Comparison of ENCODE assay signal across 9 mouse cellular contexts in genomic region chr1:131708338-131708737, GRCm38 (mm10). TPM values are rescaled to one million over a fixed set of nuclear protein-coding genes. Genes with fewer than 3 reads are reported as not detected.
DNase-seq lines count a peak whose midpoint lies in the region; ATAC-seq and TF ChIP-seq lines count a peak whose summit lies in the region.
"Had no signal": no experiment of that assay in that cellular context is flagged by ENCODE, and none has a peak within 500 bp of the region (broad histone marks: within the 10 kb centered on the region; RNA-seq: fewer than 3 reads in every experiment).

No protein-coding gene starts in this region.

- ATAC-seq in CD4-positive, CD25-positive, alpha-beta regulatory T cell, adult 4 months, result no peak
- no peak for ATAC-seq in liver, embryonic 12.5 days
- ATAC-seq in stomach, postnatal 0 days (ENCODE audit: low FRiP score, low TSS enrichment), result no peak

- no peaks in the 10 kb centered on the region for H3K79me2 ChIP-seq in liver, adult 2 months (ENCODE audit: control insufficient read depth, insufficient read depth, low read length)

- no peaks in the 10 kb centered on the region for H3K4me1 ChIP-seq in liver, adult 2 months (ENCODE audit: control insufficient read depth, insufficient read depth, low read length)
- H3K4me1 ChIP-seq in liver, embryonic 12.5 days, result no peaks in the 10 kb centered on the region
- H3K4me1 ChIP-seq in stomach, postnatal 0 days (replicated peaks; ENCODE audit: control insufficient read depth, insufficient read depth), result no peaks in the 10 kb centered on the region

- no peak overlapping the region for H3K27ac ChIP-seq in liver, adult 2 months (replicated peaks; ENCODE audit: insufficient read depth, low read depth, low read length)
- H3K27ac ChIP-seq in liver, embryonic 12.5 days, result no peak overlapping the region
- no peak overlapping the region for H3K27ac ChIP-seq in stomach, postnatal 0 days (replicated peaks)
- H3K27ac ChIP-seq: heart, embryonic 15.5 days had no signal

- no peak for TF ChIP-seq EP300 in stomach, postnatal 0 days (optimal IDR thresholded peaks at IDR 0.05)

- intact Hi-C loops in heart, postnatal 36 days (cut with DNase I), result loop anchor here (1.0 kb wide), 1 partner anchor 57 kb away; no protein-coding TSS in a partner anchor

- no peaks in the 10 kb centered on the region for H3K27me3 ChIP-seq in liver, adult 2 months (ENCODE audit: control insufficient read depth, insufficient read depth, low read length)
- no peaks in the 10 kb centered on the region; the same call in 1 of the 2 replicates for H3K27me3 ChIP-seq in liver, embryonic 12.5 days (replicated peaks)
- no peaks in the 10 kb centered on the region for H3K27me3 ChIP-seq in stomach, postnatal 0 days (ENCODE audit: control insufficient read depth, insufficient read depth, low read length)
- H3K27me3 ChIP-seq: heart, embryonic 15.5 days had no signal

- 18% methylated on average over 4 of the region's 4 CpGs for WGBS in liver, adult 2 months
- WGBS in liver, embryonic 12.5 days (ENCODE audit: insufficient replicate concordance), result 12% methylated on average over 4 of the region's 4 CpGs
- WGBS in stomach, postnatal 0 days, result 15% methylated on average over 4 of the region's 4 CpGs

- H3K36me3 ChIP-seq in liver, adult 2 months (ENCODE audit: control insufficient read depth, insufficient read depth, low read length), result no peaks in the 10 kb centered on the region
- H3K36me3 ChIP-seq in liver, embryonic 12.5 days, result no peaks in the 10 kb centered on the region
- no peaks in the 10 kb centered on the region for H3K36me3 ChIP-seq in stomach, postnatal 0 days (ENCODE audit: control insufficient read depth, insufficient read depth, low read length)
- H3K36me3 ChIP-seq: heart, embryonic 15.5 days had no signal

- H3K9ac ChIP-seq in liver, adult 2 months (ENCODE audit: low read depth, low read length), result no peak overlapping the region
- no peak overlapping the region for H3K9ac ChIP-seq in liver, embryonic 12.5 days
- H3K9ac ChIP-seq in stomach, postnatal 0 days (ENCODE audit: low read length), result no peak overlapping the region
- H3K9ac ChIP-seq: heart, embryonic 15.5 days had no signal

- peak; percentile 77 for DNase-seq in CD4-positive, CD25-positive, alpha-beta regulatory T cell, adult 2 months (ENCODE audit: low read depth, low spot score)
- DNase-seq in liver, adult 2 months (ENCODE audit: extremely low read depth, low read depth, low spot score), result peak; percentile 34
- peak; percentile 36 for DNase-seq in cerebellum, adult 11-12 months
- DNase-seq in heart, postnatal 36 days, result peak; percentile 66 to 76
- DNase-seq in lung, postnatal 36 days, result peak; percentile 87
- peak; percentile 73 for DNase-seq in stomach, postnatal 0 days (ENCODE audit: low spot score)

- no peak for TF ChIP-seq POLR2A in liver, adult 2 months (IDR thresholded peaks at IDR 0.05; ENCODE audit: extremely low read depth, insufficient read depth, low read length)

- no peaks in the 10 kb centered on the region for H3K9me3 ChIP-seq in liver, embryonic 12.5 days (replicated peaks)
- no peaks in the 10 kb centered on the region for H3K9me3 ChIP-seq in stomach, postnatal 0 days (ENCODE audit: control insufficient read depth, low read length)
- H3K9me3 ChIP-seq: heart, embryonic 15.5 days had no signal

- no peak overlapping the region for H3K4me3 ChIP-seq in liver, adult 2 months (ENCODE audit: insufficient read depth, low read depth, low read length)
- no peak overlapping the region for H3K4me3 ChIP-seq in liver, embryonic 12.5 days
- H3K4me3 ChIP-seq in stomach, postnatal 0 days (ENCODE audit: low read depth, low read length), result no peak overlapping the region
- H3K4me3 ChIP-seq: heart, embryonic 15.5 days had no signal

- peak; percentile 91 for TF ChIP-seq CTCF in liver, adult 2 months (IDR thresholded peaks at IDR 0.05; ENCODE audit: low read depth, low read length)
- peak; percentile 80 for TF ChIP-seq CTCF in stomach, postnatal 0 days (IDR thresholded peaks at IDR 0.05; ENCODE audit: low read depth)

- H3K4me2 ChIP-seq in liver, embryonic 12.5 days, result no peak overlapping the region
- no peak overlapping the region for H3K4me2 ChIP-seq in stomach, postnatal 0 days (replicated peaks; ENCODE audit: low read depth)
- H3K4me2 ChIP-seq: heart, embryonic 15.5 days had no signal

RNA-seq across cellular contexts. Expression of gene Rab7b, which starts 19.8 kb away (rescaled TPM):
- polyA plus RNA-seq in CD4-positive, CD25-positive, alpha-beta regulatory T cell, adult 4 months (2017; shearing (Covaris generic)), result under 1 TPM in 1 of 2 experiments, not detected in 1; 0.13 TPM
- 0.83 and 0.87 TPM in 2 replicates for total RNA-seq in liver, adult 2 months (2014; rRNA removed)
- 0.29 and 0.45 TPM in 2 replicates for polyA plus RNA-seq in liver, adult 2 months (2012; rRNA removed)
- 0.69 and 0.79 TPM in 2 replicates for polyA plus RNA-seq in liver, embryonic 12.5 days (2016; fragmentation: Nextera tagmentation; extraction: Ambion mirVana)
- total RNA-seq in heart, postnatal 36 days (2021), result 1 to 10 TPM; 4.3 to 4.5 TPM
- polyA plus RNA-seq in stomach, postnatal 0 days (2015; fragmentation: Nextera tagmentation; extraction: Ambion mirVana), result 13.5 and 14.4 TPM in 2 replicates

RNA-seq across cellular contexts. Expression of gene Slc26a9, which starts 35.5 kb away (rescaled TPM):
- polyA plus RNA-seq in CD4-positive, CD25-positive, alpha-beta regulatory T cell, adult 4 months (2017; shearing (Covaris generic)), result not detected
- total RNA-seq in liver, adult 2 months (2014; rRNA removed), result under 0.01 TPM in 1 of 2 replicates, not detected in the other
- polyA plus RNA-seq in liver, adult 2 months (2012; rRNA removed), result not detected in 2 replicates
- not detected in 2 replicates for polyA plus RNA-seq in liver, embryonic 12.5 days (2016; fragmentation: Nextera tagmentation; extraction: Ambion mirVana)
- not detected for total RNA-seq in heart, postnatal 36 days (2021)
- 15.4 and 17.6 TPM in 2 replicates for polyA plus RNA-seq in stomach, postnatal 0 days (2015; fragmentation: Nextera tagmentation; extraction: Ambion mirVana)

Comparison
In these comparisons a context has a peak if more than half of its experiments do, and no peak if none do; other contexts are left out.
1. DNase-seq: peak in every context shown above with its lines; median percentile 87 in lung, postnatal 36 days; 77 in CD4-positive, CD25-positive, alpha-beta regulatory T cell, adult 2 months; 73 in stomach, postnatal 0 days; 71 in heart, postnatal 36 days; 36 in cerebellum, adult 11-12 months; 34 in liver, adult 2 months.
2. RNA of gene Slc26a9, which starts 35.5 kb away (polyA plus RNA-seq): 15.4 to 17.6 TPM in stomach, postnatal 0 days; not detected in CD4-positive, CD25-positive, alpha-beta regulatory T cell, adult 4 months, not detected in liver, adult 2 months and not detected in liver, embryonic 12.5 days; every median in the first group is over 10 times any median in the second.